Mouse (Mus musculus) C2C12 (cell line): Measurements from ENCODE around the gene Lama2. TPM values are rescaled to one million over a fixed set of nuclear protein-coding genes. Genes with fewer than 3 reads are reported as not detected.

Experiments used
- H3K27me3 ChIP-seq: one replicate; pipeline ENCODE4 v1.6.1; 2011; ENCODE audit not compliant: control insufficient read depth, insufficient read depth, insufficient read length
- H3K36me3 ChIP-seq: one replicate; pipeline ENCODE4 v1.6.1; 2011; ENCODE audit not compliant: control insufficient read depth, insufficient read depth
- H3K4me3 ChIP-seq: one replicate; pipeline ENCODE4 v1.5.1; 2011; ENCODE audit warnings: mild to moderate bottlenecking, control low read depth; ENCODE audit not compliant: poor library complexity, insufficient read depth, severe bottlenecking
- H3K79me2 ChIP-seq: one replicate; pipeline ENCODE4 v1.6.1; 2011; ENCODE audit not compliant: control insufficient read depth, insufficient read depth
- H3K79me3 ChIP-seq: one replicate; pipeline ENCODE4 v1.6.1; 2011; ENCODE audit warnings: low read depth, control low read depth
- H3ac ChIP-seq: one replicate; pipeline ENCODE3; 2011; ENCODE audit warnings: low read depth; ENCODE audit not compliant: control insufficient read depth, insufficient read length
- CEBPB ChIP-seq: IDR thresholded peaks from one replicate; pipeline ENCODE4 v1.6.1; 2011; ENCODE audit warnings: low read depth, mild to moderate bottlenecking, control low read depth, moderate library complexity
- CTCF ChIP-seq: IDR thresholded peaks from one replicate; pipeline ENCODE4 v1.5.1; 2011; ENCODE audit not compliant: control insufficient read depth, insufficient read depth, insufficient read length
- FOSL1 ChIP-seq: IDR thresholded peaks from one replicate; pipeline ENCODE4 v1.8.0; 2011; ENCODE audit warnings: mild to moderate bottlenecking, low read length; ENCODE audit not compliant: poor library complexity, insufficient read depth, severe bottlenecking
- MAX ChIP-seq: IDR thresholded peaks from one replicate; pipeline ENCODE4 v1.6.1; 2011; ENCODE audit warnings: mild to moderate bottlenecking, control low read depth
- MYOD1 ChIP-seq: IDR thresholded peaks from one replicate; pipeline ENCODE4 v1.6.1; 2011; ENCODE audit warnings: low read depth; ENCODE audit not compliant: control insufficient read depth, insufficient read length
- MYOG ChIP-seq: IDR thresholded peaks from one replicate; pipeline ENCODE4 v1.6.1; 2011; ENCODE audit not compliant: control insufficient read depth, insufficient read length; ENCODE audit errors: extremely low read depth
- USF1 ChIP-seq: IDR thresholded peaks from one replicate; pipeline ENCODE4 v1.6.1; 2011; ENCODE audit warnings: low read depth, mild to moderate bottlenecking, control low read depth, moderate library complexity
- polyA plus RNA-seq: library from polyadenylated mRNA; unstranded; fragments of >200 nt; fragmentation: generic; extraction: Trizol; gene quantifications from one replicate; pipeline ENCODE4 v1.2.1, GENCODE M21; 2012; ENCODE audit warnings: missing spikeins

The Lama2 gene
- polyA plus RNA-seq, 1 experiment: 5.0 TPM

DNA sequence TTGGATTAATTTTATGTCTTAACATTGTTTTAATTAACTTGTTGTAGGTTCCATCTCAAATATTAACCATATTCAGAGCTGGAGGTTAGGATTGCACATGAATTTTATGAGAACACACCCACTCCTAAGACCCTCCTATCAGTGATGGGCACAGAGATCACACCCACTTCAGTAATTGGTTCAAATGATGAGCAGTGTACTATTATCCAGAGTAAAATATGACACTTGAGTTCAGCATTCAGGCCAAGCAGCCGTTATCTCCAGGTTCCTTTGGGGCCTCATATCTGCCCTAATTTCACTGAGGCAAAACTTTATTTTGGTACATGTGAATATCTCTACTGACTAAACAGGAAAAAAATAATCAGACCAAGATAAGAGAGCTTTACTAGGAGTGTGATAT is 645.3 kb downstream of the Lama2 start:
- TF ChIP-seq FOSL1 (no peak), MYOD1 (no peak), MAX (no peak), USF1 (no peak), CEBPB (no peak), CTCF (no peak)
- Histone ChIP-seq H3K4me3 (no peak overlapping the region), H3K27me3 (no peaks in the 10 kb centered on the region), H3K79me2 (no peaks in the 10 kb centered on the region), H3ac (no peak overlapping the region), H3K79me3 (no peaks in the 10 kb centered on the region), H3K36me3 (no peaks in the 10 kb centered on the region)

DNA sequence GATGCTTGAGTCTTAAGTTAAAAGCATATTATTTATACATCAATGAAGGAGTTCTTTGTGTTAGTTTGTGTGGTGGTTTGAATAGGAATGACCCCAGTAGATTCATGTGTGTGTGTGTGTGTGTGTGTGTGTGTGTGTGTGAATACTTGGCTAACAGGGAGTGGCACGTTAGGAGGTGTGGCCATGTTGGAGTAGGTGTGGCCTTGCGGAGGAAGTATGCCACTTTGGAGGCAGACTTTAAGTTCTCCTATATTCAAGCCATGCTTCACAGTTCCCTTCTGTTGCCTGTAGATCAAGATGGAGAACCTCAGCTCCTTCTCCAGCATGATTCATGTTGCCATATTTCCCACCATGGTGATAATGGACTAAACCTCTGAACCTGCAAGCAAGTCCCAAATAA is 646.0 kb downstream of the Lama2 start:
- no peak overlapping the region for H3K4me3 ChIP-seq
- TF ChIP-seq CTCF (no peak), FOSL1 (no peak), MYOD1 (no peak), MAX (no peak)
- H3K79me2 ChIP-seq: no peaks in the 10 kb centered on the region
- no peaks in the 10 kb centered on the region for H3K36me3 ChIP-seq
- H3ac ChIP-seq: no peak overlapping the region
- no peaks in the 10 kb centered on the region for H3K79me3 ChIP-seq
- H3K27me3 ChIP-seq: no peaks in the 10 kb centered on the region

DNA sequence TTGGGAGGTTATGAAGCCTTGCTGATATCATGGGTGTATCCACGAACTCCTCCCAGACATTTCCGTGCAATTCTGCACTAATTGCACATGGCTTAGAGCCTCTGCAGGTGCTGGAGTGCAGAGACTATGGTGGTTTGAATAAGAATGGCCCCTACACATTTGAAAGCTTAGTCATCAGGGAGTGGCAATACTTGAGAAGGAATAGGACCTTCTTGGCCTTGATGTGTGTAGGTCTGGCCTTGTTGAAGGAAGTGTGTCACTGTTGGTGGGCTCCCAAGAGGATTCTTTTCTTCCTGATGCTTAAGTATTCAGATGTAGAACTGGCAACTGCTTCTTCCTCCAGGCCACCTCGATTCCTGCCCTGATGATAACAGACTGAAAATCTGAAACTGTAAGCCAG is 661.0 kb downstream of the Lama2 start:
- H3K36me3 ChIP-seq: no peaks in the 10 kb centered on the region
- H3K4me3 ChIP-seq: no peak overlapping the region
- no peaks in the 10 kb centered on the region for H3K79me2 ChIP-seq
- no peaks in the 10 kb centered on the region for H3K79me3 ChIP-seq
- no peak overlapping the region for H3ac ChIP-seq
- no peaks in the 10 kb centered on the region for H3K27me3 ChIP-seq
- peak; percentile 86 for TF ChIP-seq MAX
- no peak for TF ChIP-seq CTCF

DNA sequence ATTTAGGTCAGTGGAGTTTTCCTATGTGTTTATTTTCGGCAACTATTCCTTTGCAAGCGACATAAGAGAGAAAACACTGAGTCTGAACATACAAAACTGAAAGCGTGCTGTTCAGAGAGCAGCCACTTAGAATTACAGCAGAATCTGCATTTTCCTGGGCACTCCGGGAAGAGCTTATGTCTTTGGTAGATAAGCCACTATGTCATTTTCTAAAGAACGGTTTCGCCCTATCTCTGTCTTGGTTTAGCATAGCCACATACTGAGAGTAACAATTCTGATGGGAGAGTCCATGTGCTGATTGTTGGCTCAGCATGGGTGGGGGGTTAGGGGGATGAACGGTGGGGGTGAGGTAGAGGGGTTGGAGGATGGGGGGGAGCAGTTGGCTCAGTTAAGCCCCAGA is 669.1 kb downstream of the Lama2 start:
- no peaks in the 10 kb centered on the region for H3K27me3 ChIP-seq
- no peak overlapping the region for H3ac ChIP-seq
- H3K79me3 ChIP-seq: no peaks in the 10 kb centered on the region
- no peak for TF ChIP-seq USF1
- no peak for TF ChIP-seq MYOG
- TF ChIP-seq MAX: no peak
- TF ChIP-seq CTCF: no peak
- TF ChIP-seq CEBPB: no peak
- TF ChIP-seq FOSL1: no peak
- TF ChIP-seq MYOD1: no peak
- H3K79me2 ChIP-seq: no peaks in the 10 kb centered on the region
- no peak overlapping the region for H3K4me3 ChIP-seq
- no peaks in the 10 kb centered on the region for H3K36me3 ChIP-seq

DNA sequence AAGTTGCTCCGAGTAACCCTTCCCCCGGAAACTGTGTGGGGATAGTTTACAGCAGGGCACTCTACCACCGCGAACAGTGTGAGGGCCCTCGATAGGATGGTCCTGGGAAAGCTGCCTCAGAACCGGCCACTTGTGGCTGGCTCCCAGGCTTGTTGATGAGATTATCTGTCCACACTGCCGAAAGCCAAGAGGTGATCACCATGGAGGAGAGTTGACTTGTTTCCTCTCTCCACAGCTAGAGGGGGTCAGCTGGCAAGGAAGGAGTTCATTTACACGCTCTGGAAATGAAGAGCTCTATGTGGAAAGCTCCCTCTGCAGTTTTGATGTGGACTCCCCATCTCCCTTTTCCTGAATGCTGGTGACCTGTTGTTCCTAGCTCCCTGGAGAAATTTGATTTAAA is 669.9 kb downstream of the Lama2 start:
- TF ChIP-seq CTCF (no peak), CEBPB (no peak), MAX (no peak), MYOG (no peak), FOSL1 (no peak), USF1 (no peak), MYOD1 (no peak)
- H3K4me3 ChIP-seq: no peak overlapping the region
- H3K79me3 ChIP-seq: no peaks in the 10 kb centered on the region

DNA sequence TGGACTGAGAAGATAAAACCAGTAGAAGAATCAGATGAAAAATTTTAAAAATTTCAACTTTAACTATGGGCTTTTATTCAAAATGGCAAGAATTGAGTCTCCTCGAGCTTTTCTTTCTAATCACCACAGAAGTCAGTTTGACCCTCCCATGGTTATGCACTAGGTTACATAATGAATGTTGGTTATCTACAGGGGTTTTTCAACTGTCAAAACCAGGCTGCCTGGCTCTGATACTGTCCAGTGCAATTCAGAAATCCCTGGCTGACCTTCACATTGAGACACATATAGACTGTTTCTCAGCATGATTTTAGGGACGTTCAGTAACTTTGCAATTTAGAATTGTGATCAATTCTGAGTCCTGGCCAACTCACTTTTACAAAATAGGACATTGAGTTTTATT is 671.2 kb downstream of the Lama2 start:
- Histone ChIP-seq H3K4me3 (no peak overlapping the region), H3K27me3 (no peaks in the 10 kb centered on the region), H3K79me3 (no peaks in the 10 kb centered on the region), H3ac (no peak overlapping the region), H3K36me3 (no peaks in the 10 kb centered on the region), H3K79me2 (no peaks in the 10 kb centered on the region)
- TF ChIP-seq MYOD1 (no peak), MYOG (no peak), CEBPB (no peak), USF1 (no peak), FOSL1 (no peak), MAX (no peak), CTCF (no peak)

More for the DNA sequence above, 669.9 kb downstream of the Lama2 start:
- no peak overlapping the region for H3ac ChIP-seq
- no peaks in the 10 kb centered on the region for H3K79me2 ChIP-seq
- no peaks in the 10 kb centered on the region for H3K36me3 ChIP-seq
- H3K27me3 ChIP-seq: no peaks in the 10 kb centered on the region
